Mouse (Mus musculus) thymus, adult 2 months (tissue): ENCODE results near the gene Vmn1r188. TPM values are rescaled to one million over a fixed set of nuclear protein-coding genes. Genes with fewer than 3 reads are reported as not detected.
"Not testable (repeated sequence)": the region's sequence is repeated elsewhere in the genome, so short reads cannot be mapped to it uniquely, and the experiment has no call there.

Experiments
- DNase-seq: peaks from one replicate; pipeline ENCODE4 v3.0.0; 2021
- H3K27ac ChIP-seq: fragments of 200-500 bp; 2 replicates; pipeline ENCODE4 v1.5.1; 2012; ENCODE audit warnings: low read length, control low read depth; ENCODE audit not compliant: control insufficient read depth, insufficient read depth
- H3K27me3 ChIP-seq: fragments of 200-500 bp; 2 replicates; pipeline ENCODE4 v1.6.1; 2012; ENCODE audit warnings: mild to moderate bottlenecking, low read length, moderate library complexity, mixed read lengths; ENCODE audit not compliant: control insufficient read depth, insufficient read depth
- H3K36me3 ChIP-seq: fragments of 200-500 bp; 2 replicates; pipeline ENCODE4 v1.6.1; 2012; ENCODE audit warnings: mild to moderate bottlenecking, low read length, moderate library complexity; ENCODE audit not compliant: control insufficient read depth, insufficient read depth
- H3K4me1 ChIP-seq: fragments of 200-500 bp; replicated peaks from 2 replicates; pipeline ENCODE4 v1.6.1; 2012; ENCODE audit warnings: low read length; ENCODE audit not compliant: control insufficient read depth, insufficient read depth
- H3K4me3 ChIP-seq: fragments of 200-500 bp; 2 replicates; pipeline ENCODE4 v1.5.1; 2012; ENCODE audit warnings: mild to moderate bottlenecking, low read length, control low read depth, moderate library complexity; ENCODE audit not compliant: control insufficient read depth, insufficient read depth
- CTCF ChIP-seq: fragments of 200-500 bp; IDR thresholded peaks from 2 replicates; pipeline ENCODE4 v1.5.1; 2012; ENCODE audit warnings: mild to moderate bottlenecking, control low read depth, low read length, moderate library complexity, borderline replicate concordance; ENCODE audit not compliant: control insufficient read depth, poor library complexity, insufficient read depth; ENCODE audit errors: extremely low read depth
- POLR2A ChIP-seq: fragments of 200-500 bp; IDR thresholded peaks from 2 replicates; pipeline ENCODE4 v1.6.1; 2012; ENCODE audit warnings: mild to moderate bottlenecking, low read length, control low read depth, moderate library complexity; ENCODE audit not compliant: control insufficient read depth, poor library complexity, insufficient read depth; ENCODE audit errors: extremely low read depth
- WGBS: fragments of 180-500 bp; shearing (Covaris S2); methylation state at CpG from one replicate; pipeline ENCODE4 v1.1.7; 2018; 5-methylcytosine and 5-hydroxymethylcytosine counted together
- polyA plus RNA-seq: library from polyadenylated mRNA; depleted of rRNA; stranded (reverse); fragments of >200 nt; gene quantifications from 2 replicates; pipeline ENCODE4 v1.2.3, GENCODE M21; 2012

Vmn1r188 gene
- polyA plus RNA-seq, 1 experiment = not detected

GRCm38 (mm10) chr13:22039364-22039763 lies 44.9 kb upstream of the Vmn1r188 start:
- Histone ChIP-seq H3K4me3 (no peak overlapping the region), H3K4me1 (peaks cover 9% of the 10 kb centered on the region), H3K36me3 (no peaks in the 10 kb centered on the region), H3K27ac (no peak overlapping the region; the same call in 1 of the 2 replicates), H3K27me3 (no peaks in the 10 kb centered on the region)
- DNase-seq = no peak
- 85% methylated on average over 5 of the region's 5 CpGs for WGBS
- TF ChIP-seq CTCF = no peak

GRCm38 (mm10) chr13:22039951-22040463 lies 44.2 kb upstream of the Vmn1r188 start:
- 22% methylated on average over 2 of the region's 2 CpGs for WGBS
- Histone ChIP-seq H3K36me3 (no peaks in the 10 kb centered on the region), H3K27ac (no peak overlapping the region; the same call in 1 of the 2 replicates), H3K27me3 (no peaks in the 10 kb centered on the region), H3K4me1 (peaks cover 9% of the 10 kb centered on the region), H3K4me3 (no peak overlapping the region)
- no peak for DNase-seq
- TF ChIP-seq POLR2A (no peak), CTCF (no peak)

- peak overlapping the region; percentile 44 for H3K4me3 ChIP-seq
- H3K27me3 ChIP-seq = no peaks in the 10 kb centered on the region
- DNase-seq = no peak
- no peaks in the 10 kb centered on the region for H3K36me3 ChIP-seq
- under 1% methylated on average over 24 of the region's 24 CpGs for WGBS
- H3K4me1 ChIP-seq = peaks cover 12% of the 10 kb centered on the region
- H3K27ac ChIP-seq = peak overlapping the region; percentile 95
- no peak for TF ChIP-seq POLR2A
- no peak for TF ChIP-seq CTCF
Observed at GRCm38 (mm10) chr13:22040464-22041141, 43.6 kb upstream of the Vmn1r188 start.

DNA sequence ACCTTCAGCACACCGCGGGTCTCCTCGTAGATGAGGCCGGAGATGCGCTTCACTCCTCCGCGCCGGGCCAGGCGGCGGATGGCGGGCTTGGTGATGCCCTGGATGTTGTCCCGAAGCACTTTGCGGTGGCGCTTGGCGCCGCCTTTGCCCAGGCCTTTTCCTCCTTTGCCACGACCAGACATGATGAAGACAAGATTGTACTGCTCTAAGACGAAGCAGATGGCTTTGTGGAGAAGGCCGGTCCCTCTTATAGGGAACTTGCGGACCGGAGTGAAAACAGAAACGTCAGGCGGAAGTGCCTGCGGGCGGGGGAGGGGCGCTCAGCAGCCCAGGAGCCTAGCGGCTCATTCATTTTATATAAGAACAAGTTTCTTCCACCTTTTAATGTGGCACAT lies 43.1 kb upstream of the Vmn1r188 start, which contains the start of gene Hist1h4i:
Gene Hist1h4i, minus strand, starts transcription at position 221 of the 395 bp plus-strand sequence.
- Histone ChIP-seq H3K27ac (peak within 1 kb of the TSS; percentile 95), H3K4me1 (peaks cover 12% of the 10 kb centered on the region), H3K4me3 (peak within 1 kb of the TSS; percentile 44)
- WGBS = under 1% methylated on average over 26 of the region's 27 CpGs
- not testable (repeated sequence) for H3K36me3 ChIP-seq, H3K27me3 ChIP-seq
- TF ChIP-seq POLR2A = peak; percentile 87
- DNase-seq = peak; percentile 97

DNA sequence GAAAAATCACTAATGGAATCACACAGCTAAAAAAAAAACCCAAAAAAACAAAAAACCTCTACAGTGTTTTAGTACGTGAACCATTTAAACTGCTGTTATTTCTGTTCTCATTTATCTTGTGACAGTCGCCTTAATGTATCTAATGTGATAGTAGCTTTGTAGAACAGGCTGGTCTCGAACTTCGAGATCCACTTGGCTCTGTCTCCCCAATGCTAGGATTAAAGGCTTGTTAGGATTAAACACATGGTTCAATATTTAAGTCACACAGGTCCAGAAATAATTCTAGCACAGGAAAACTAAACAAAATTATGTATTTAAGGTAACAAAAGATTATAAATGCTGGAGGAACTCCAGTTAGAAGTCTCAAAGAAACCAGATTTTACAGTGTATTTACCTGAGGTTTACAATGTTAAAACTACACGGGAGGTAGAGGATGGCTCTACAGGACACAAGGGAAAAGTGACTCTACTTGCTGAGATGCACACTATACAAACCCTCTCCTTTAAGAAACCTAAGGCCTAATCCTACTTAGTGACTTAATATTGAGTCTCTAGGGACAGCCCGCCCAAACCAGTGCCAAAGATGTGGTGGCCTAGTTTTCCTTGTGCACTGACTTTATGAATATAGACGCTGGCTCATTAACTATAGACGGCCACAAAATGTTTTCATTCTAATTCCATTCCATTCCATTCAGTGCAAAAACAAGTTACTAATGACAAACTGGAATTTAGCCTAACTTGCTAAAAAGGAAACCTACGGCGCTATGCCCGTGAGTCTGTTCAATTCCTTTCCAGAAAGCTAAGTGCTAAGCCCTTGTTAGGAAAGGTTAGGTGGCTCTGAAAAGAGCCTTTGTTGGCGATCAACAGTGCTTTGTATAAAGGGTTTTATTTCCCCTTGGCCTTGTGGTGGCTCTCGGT lies 42.3 kb upstream of the Vmn1r188 start:
- Histone ChIP-seq H3K27ac (peak overlapping the region; percentile 89), H3K4me3 (peak overlapping the region; percentile 47), H3K36me3 (no peaks in the 10 kb centered on the region), H3K27me3 (no peaks in the 10 kb centered on the region), H3K4me1 (peaks cover 5% of the 10 kb centered on the region)
- DNase-seq = no peak
- no peak for TF ChIP-seq POLR2A
- no peak for TF ChIP-seq CTCF
- WGBS = 8% methylated on average over 13 of the region's 13 CpGs

DNA sequence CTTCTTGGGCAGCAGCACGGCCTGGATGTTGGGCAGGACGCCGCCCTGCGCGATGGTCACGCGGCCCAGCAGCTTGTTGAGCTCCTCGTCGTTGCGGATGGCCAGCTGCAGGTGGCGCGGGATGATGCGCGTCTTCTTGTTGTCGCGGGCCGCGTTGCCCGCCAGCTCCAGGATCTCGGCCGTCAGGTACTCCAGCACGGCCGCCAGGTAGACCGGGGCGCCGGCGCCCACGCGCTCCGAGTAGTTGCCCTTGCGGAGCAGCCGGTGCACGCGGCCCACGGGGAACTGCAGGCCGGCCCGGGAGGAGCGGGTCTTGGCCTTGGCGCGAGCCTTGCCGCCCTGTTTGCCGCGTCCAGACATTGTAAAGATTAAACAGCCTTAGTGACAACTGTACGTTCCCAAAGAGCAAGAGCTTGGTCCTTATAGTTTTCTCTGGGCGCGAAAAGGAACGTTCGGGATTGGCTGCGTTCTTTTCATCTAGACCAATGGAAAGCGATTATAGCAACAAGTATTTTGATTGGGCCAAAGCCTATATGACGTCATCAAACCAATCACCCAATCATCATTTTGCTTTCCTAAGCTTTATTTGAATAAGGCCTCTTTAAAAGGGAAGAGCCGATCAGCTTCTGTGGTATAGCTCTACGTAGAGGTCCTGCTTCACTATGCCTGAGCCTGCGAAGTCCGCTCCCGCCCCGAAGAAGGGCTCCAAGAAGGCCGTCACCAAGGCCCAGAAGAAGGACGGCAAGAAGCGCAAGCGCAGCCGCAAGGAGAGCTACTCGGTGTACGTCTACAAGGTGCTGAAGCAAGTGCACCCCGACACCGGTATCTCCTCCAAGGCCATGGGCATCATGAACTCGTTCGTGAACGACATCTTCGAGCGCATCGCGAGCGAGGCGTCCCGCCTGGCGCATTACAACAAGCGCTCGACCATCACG lies 41.4 kb upstream of the Vmn1r188 start, which contains the start of the genes Hist1h2ag and Hist1h2bj:
Gene Hist1h2ag, minus strand, starts transcription at position 377 of the 935 bp plus-strand sequence.
Gene Hist1h2bj, plus strand, starts transcription at position 647 of the 935 bp plus-strand sequence.
- not testable (repeated sequence) for H3K27me3 ChIP-seq, H3K4me1 ChIP-seq, H3K36me3 ChIP-seq
- under 1% methylated on average over 54 of the region's 80 CpGs for WGBS
- Histone ChIP-seq H3K4me3 (peak within 1 kb of the TSS; percentile 58), H3K27ac (peak within 1 kb of the TSS; percentile 90)
- DNase-seq = peak; percentile 88
- TF ChIP-seq POLR2A = peak; percentile 73; the same call in 1 of the 2 replicates
